Mouse (Mus musculus) cerebellum, adult 9-10 months (tissue): ENCODE measurements at regions not wholly inside any gene's neighbourhood (a gene's known extent, or its start where the extent isn't known, plus 50 kb on each side); places are given as distances from the start of the nearest gene placed in this dataset.

Source experiments
- DNase-seq: peaks from one replicate; pipeline ENCODE4 v3.0.0; 2022

DNA sequence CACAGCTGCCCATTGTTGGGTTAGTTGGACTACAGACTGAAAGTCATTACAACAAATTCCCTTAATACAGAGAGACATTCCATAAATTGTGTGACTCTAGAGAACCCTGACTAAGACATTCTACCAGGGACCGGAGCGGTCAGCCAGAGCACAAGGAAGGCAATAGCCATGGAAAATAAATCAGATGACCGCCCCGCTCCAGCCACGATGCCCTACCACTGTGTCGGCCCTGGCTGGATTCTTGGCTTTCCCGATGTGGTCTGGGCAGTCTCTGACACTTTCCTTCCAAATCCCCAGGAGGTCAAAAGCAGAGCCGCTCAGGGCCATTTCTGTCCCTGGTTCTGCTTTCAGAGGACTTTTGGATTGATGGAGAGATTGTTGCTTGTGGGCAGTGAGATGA lies 57.8 kb downstream of the Lsm3 start:
- no peak for DNase-seq

- DNase-seq, result no peak
Measured at GRCm38 (mm10) chr6:91574414-91574813, 58.7 kb downstream of the Lsm3 start.

GRCm38 (mm10) chr6:91575662-91576364 lies 60.1 kb downstream of the Lsm3 start:
- DNase-seq, result peak; percentile 74

- peak; percentile 90 for DNase-seq
Measured at GRCm38 (mm10) chr6:91576906-91577305, 61.2 kb downstream of the Lsm3 start.

DNA sequence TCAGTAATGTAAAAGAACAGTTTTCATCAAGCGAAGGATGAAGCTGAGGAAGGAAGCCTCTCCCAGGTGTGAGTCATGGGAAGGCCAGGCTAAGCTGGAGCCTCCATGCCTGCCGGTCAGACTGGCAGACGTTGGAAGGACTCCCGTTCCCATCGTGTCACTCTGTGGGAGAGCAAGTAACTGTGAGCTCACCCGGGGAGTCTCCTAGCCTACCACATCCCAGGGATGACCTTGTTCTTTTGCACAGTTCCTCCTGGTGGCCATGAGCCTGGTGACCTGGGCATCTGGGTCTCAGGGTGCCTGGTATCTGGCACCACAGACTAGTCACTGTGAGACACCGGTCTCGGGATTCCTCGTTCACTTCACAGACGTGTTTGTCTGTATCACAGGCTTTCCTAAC lies 63.9 kb downstream of the Lsm3 start:
- no peak for DNase-seq

- DNase-seq, result no peak
Measured at GRCm38 (mm10) chr6:91580607-91581006, 64.9 kb downstream of the Lsm3 start.

DNA sequence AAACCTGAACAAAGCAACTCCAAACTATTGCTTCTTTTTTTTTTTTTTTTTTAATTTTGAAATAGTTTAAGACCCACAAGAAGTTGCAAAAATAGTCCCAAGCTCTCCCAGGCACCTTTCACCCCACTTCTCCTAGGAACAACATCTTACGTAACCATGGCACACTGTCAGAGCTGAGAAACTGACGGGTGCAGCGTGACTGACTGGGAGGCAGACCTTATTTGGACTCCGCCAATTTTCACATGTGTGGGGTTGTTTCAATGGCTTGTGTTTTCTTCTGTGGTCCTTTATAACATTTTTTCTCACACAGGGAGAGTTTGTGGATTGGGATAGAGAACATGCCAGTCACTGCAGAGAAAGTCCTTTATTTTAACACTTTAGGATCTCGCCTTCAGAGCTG lies 66.6 kb downstream of the Lsm3 start:
- no peak for DNase-seq

DNA sequence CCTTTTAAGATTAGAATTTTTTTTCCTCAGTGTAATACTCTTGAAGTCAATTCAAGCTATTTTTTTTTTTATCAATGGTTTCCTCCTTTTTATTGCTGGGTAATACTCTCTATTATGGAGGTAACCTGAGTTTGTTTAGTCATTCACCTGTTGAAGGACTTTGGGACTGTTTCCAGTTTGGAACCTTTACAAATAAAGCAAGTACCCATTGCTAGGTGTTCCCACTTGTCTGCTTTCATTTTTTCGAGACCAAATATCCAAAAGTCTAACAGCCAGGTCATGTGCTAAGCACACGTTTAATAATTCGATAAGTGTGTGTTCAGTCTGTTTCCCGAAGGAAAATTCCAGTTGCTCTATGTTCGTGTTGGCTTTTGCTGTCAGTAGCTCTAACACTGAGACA lies 67.6 kb downstream of the Lsm3 start:
- DNase-seq, result no peak

DNA sequence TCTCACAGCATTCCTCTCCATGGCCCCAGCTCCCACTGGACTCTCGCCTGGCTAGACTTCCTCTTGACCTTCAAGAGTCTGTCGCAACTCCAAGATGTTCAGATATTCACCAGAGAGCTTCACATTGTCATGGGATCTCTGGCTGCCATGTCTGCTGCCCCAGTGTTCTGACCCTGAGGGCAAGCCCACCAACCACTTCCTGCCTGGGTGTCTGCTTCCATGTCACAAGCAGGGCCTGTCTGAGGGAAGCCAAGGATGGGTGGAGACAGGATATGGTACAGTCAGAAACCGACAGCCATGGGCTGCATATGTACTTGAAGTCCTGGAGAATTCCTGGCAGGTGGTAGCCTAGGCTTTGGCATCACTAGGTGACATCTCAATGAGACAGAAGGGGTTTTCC lies 69.8 kb downstream of the Lsm3 start:
- no peak for DNase-seq

- no peak for DNase-seq
Measured at GRCm38 (mm10) chr6:91589181-91589580, 73.5 kb downstream of the Lsm3 start.

- DNase-seq, result no peak
Measured at GRCm38 (mm10) chr6:91590395-91590794, 74.7 kb downstream of the Lsm3 start.

- no peak for DNase-seq
Measured at GRCm38 (mm10) chr6:91590806-91591571, 75.3 kb downstream of the Lsm3 start.

DNA sequence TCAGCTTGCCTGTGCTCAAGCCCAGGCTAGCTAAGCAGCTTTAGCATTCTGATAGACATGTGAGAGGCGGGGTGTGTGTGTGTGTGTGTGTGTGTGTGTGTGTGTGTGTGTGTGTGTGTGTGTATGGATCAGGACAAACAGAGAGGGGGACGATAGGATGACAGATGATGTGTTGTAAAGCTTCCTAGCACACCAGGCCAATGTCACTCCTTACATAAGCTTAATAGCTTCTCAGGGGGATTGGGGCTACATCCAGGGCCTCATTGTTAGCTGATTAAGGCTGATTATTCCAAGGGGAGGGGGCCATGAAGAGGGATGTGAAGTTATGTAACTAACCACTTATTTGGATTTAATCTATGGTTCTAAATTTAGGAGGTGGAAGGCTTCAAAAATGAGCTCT lies 76.9 kb downstream of the Lsm3 start:
- DNase-seq, result no peak

- peak; percentile 31 for DNase-seq
Measured at GRCm38 (mm10) chr6:91598942-91599341, 83.2 kb downstream of the Lsm3 start.

DNA sequence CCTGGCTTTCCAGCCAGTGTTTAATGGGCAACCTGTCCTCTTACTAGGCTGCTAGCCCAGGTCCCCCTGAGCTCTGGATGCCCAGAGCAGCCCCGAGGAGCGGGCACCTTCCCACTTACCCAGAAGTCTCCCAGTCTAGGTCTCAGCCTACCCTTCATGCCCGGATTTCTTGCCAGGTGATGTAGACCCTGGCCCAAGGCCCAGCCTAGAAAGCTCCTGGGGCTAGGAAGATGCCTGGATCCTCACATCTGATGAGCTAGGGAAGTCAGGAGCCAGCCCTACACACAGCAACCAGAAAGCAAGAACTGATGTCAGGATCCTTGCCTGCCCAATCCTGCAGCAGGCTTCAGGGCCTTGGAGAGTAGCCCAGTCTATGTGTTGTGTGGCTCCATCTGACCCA lies 83.7 kb upstream of the Slc6a6 start:
- DNase-seq, result no peak

- DNase-seq, result no peak
Measured at GRCm38 (mm10) chr6:91606634-91607215, 77.1 kb upstream of the Slc6a6 start.

DNA sequence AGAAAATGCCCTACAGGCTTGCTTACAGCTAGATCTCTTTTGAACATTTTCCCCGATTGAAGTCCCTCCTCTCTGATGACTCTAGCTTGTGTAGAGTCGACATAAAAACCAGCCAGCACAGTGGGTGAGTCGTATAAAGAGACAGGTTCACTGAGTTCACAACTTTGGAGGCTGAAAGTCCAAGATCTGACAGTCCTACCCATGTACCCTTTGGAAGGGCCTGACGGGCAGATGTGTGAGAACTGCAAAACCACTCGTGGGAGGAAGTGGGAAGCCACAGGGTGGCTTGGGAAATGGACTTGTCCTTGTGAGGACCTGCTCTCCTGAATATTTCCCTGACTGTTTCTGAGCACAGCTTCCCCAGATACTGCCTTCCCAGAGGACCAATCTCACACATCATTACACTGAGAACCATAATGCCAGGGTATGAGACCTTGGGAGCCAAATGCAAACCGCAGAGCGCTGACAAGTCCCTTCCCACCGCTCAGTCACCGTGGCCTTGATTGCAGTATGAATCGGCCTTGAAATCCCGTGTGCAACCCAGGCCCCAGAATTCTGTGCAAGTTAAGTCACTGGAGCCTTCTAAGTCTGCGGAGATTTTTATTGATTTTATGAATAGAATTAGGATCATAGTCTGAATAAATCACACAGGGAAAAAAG lies 76.1 kb upstream of the Slc6a6 start:
- DNase-seq, result no peak

GRCm38 (mm10) chr6:91609671-91610070 lies 74.2 kb upstream of the Slc6a6 start:
- no peak for DNase-seq

GRCm38 (mm10) chr6:91615022-91615421 lies 68.8 kb upstream of the Slc6a6 start:
- DNase-seq, result no peak

- DNase-seq, result no peak
Measured at GRCm38 (mm10) chr6:91616541-91616940, 67.3 kb upstream of the Slc6a6 start.

- peak; percentile 18 for DNase-seq
Measured at GRCm38 (mm10) chr6:91617031-91617596, 66.7 kb upstream of the Slc6a6 start.

DNA sequence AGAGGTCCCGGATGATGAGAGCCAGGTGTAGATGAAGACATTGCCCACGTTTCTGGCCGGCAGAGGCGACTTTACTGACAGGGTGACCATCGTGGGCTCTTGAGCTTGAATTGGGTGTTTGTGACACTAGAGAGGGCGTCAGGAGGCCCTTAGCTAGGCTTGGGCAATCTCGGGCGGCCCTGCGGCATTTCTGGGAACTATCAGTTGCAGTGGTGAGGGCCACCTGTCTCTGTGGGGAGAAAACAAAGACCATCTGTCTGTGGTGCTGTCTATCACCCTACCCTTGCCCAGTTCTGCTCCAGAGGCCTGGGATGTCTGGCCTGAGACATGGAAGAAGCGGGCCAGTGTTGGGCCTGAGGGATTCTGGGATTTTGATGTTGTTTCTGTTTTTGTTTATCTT lies 66.2 kb upstream of the Slc6a6 start:
- DNase-seq, result no peak

- DNase-seq, result no peak
Measured at GRCm38 (mm10) chr6:91619009-91619408, 64.8 kb upstream of the Slc6a6 start.
